Mouse (Mus musculus): Measurements from ENCODE around the gene Zcchc24. TPM values are rescaled to one million over a fixed set of nuclear protein-coding genes. Genes with fewer than 3 reads are reported as not detected.

The Zcchc24 gene
- 3.0 and 4.1 TPM in 2 replicates for polyA plus RNA-seq (2012; ENCODE audit: low replicate concordance)

DNA sequence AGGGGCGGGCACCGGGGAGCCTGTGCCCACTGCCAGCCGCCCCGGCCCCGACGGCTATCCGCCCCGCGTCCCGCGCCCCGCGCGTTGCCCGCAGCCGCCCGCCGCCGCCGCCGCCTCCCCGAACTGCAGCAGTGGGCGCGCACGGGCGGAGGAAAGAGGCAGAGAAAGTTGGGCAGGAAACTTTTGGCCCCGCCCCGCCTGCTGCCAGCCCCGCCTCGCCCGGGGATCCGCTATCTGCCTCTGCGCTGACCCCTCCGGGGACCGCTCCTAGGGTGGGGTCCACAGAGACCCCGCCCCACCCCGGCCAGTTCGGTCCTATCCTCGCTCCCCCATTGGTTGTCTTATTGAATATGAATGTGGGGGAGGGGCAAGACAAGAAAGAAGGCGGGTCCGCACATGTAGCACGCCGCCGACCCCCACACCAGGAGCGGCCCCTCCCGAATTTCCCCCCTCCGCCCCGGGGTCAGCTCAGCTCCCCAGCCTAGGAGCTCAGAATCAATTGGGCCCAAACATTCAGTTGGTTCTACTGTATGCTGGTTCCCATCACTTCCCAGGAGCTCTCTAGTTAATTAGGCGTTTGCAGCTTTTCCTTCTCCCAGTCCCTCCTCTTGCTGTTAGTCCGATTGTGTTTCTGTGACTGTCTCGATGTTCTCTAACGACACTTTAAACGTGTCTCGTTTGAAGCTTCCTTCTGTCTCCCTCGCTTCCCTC, at the start of gene Zcchc24:
Gene Zcchc24, minus strand, starts transcription at position 125 of the 711 bp plus-strand sequence.

DNA sequence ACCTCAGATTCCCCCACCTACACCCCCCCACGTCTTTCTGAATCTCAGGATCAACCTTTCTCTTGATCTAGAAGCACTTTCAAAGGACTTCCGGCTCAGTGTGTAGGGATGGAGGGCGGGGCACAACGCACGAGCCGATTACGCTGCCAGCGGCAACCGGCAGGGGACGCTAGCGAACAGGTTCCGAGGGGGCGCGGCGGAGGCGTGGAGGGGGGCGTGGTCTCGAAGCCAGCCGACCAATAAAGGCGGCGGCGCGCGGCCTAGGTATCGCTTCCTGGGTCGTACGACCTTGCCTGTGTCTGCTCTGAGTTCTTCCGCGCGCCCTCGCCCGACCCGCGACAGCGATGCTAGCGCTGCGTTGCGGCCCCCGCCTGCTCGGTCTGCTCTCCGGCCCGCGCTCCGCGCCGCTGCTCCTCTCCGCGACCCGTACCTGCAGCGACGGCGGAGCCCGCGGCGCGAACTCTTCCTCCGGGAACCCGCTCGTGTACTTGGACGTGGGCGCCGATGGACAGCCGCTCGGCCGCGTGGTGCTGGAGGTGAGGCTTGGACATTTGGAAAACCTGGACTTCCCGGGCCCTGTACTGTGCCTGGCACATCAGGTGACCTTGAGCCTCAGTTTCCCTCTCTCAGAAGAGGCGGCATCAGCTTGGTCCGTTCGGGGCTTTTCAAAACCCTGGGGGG, 74.8 kb downstream of the Zcchc24 start, which contains the start of gene Ppif:
Gene Ppif, plus strand, starts transcription at position 267 of the 681 bp plus-strand sequence.

Other genes starting within 250 kb of the Zcchc24 start
- gene Ppif, start 74.9 kb downstream of the Zcchc24 start, polyA plus RNA-seq (2012; ENCODE audit: low replicate concordance) = 36.5 and 49.4 TPM in 2 replicates
- gene Anxa11, start 73.1 kb upstream of the Zcchc24 start, polyA plus RNA-seq (2012; ENCODE audit: low replicate concordance) = 128 and 147 TPM in 2 replicates
- gene Plac9a, start 134.1 kb upstream of the Zcchc24 start, polyA plus RNA-seq (2012; ENCODE audit: low replicate concordance) = 0.64 TPM in 1 of 2 replicates, not detected in the other
- gene Tmem254a, start 158.6 kb upstream of the Zcchc24 start, polyA plus RNA-seq (2012; ENCODE audit: low replicate concordance) = 1.2 TPM in 1 of 2 replicates, not detected in the other
- gene Cphx1, start 169.3 kb upstream of the Zcchc24 start, polyA plus RNA-seq (2012; ENCODE audit: low replicate concordance) = not detected in 2 replicates
- gene Duxbl1, start 209.5 kb upstream of the Zcchc24 start, polyA plus RNA-seq (2012; ENCODE audit: low replicate concordance) = not detected in 2 replicates